Mouse (Mus musculus) layer of hippocampus, adult 11-12 months (tissue): ENCODE results near the gene Ankfy1.
"Not testable (repeated sequence)": the region's sequence is repeated elsewhere in the genome, so short reads cannot be mapped to it uniquely, and the experiment has no call there.

ENCODE experiments used
- DNase-seq: peaks from one replicate; pipeline ENCODE4 v3.0.0; 2022; ENCODE audit warnings: low spot score

The Ankfy1 gene

GRCm38 (mm10) chr11:72723165-72723564 is 33.4 kb downstream of the Ankfy1 start:
- DNase-seq: no peak

DNA sequence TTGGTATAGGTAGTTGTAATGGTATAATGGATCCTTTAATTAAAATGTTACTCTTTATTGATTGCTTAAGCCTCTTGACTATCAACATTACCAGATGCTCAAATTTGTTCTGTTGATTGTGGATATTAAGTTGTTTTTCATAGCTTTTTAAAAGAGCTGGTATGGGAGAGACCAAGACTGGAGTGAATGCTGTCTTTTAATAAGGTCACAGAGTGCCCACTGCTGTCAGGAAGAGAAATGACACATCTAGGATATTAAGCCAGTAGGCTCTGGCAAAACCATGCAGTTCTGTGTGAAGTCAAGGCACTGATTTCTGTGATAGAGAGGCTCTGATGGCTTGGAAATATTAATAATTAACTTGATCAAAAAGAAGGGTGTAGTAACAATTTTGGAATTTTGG is 34.1 kb downstream of the Ankfy1 start:
- no peak for DNase-seq

GRCm38 (mm10) chr11:72726023-72726422 is 36.2 kb downstream of the Ankfy1 start:
- no peak for DNase-seq

DNA sequence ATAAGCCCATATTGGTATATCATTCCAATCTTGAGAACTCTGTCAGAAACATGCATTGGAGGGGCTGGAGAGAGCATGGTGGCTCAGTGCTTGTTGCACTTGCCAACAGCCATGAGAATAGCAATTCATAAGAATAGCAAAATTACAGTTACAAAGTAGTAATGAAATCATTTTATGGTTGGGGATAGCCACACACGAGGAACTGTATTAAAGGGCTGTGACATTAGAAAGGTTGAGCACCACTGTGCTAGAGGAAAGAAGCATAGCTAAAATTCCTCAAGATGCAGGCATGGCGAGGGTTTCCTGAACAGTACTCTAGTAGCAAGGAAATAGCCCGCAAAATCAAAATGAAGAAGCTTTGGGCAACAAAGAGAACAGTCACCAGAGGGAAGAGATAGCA is 43.9 kb downstream of the Ankfy1 start:
- no peak for DNase-seq

DNA sequence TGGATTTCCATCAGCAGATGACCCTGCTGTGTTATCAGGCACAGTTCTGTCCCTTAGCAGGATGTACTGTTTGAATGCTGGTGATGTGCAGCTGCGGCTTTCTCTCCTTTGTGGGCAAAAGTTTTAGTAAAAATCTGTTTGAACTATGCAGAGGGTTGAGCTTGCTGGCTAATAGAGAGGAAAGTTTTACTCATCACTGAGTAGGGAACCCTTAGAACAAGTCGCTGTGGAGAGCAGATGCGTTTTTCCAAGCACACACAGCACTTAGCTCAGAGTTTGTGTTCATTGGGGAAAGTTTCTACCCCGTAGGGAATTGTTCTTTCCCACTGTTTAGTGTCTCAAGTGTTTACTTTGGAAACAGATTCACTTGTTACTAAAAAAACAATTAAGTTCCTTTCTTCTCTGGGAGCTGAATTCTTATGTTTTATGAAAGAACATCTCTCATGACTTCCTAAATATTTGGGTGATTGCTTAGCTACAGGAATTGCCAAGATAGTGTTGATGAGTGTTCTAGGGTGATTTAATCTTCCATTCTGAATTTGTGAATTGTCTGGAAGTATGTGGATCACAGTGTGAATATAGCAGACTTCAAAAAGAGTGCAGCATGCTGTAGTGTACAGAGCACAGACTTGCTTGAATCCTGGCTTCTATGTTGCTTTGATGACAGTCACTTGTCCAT is 45.2 kb downstream of the Ankfy1 start:
- DNase-seq: no peak

DNA sequence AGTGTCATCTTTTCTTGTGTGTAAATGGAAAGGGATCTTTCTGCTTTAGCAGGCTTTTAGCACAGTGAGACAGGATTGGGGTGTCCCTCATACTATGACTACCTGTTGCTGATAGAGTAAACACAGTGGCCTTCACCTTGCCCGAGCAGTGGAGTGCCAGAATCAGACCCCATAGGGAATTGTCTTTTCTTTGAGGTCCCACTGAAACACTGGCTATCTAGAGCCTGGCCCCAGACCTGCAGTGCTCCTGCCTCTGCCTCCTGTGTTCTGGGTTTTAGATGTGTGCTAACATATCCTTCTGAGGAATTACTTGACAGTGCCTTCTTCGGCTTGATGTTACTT is 45.7 kb downstream of the Ankfy1 start:
- DNase-seq: no peak

GRCm38 (mm10) chr11:72736320-72736719 is 46.5 kb downstream of the Ankfy1 start:
- DNase-seq: no peak

GRCm38 (mm10) chr11:72737517-72737916 is 47.7 kb downstream of the Ankfy1 start:
- not testable (repeated sequence) for DNase-seq

- DNase-seq: no peak
Observed at GRCm38 (mm10) chr11:72739048-72739447, 49.2 kb downstream of the Ankfy1 start.

GRCm38 (mm10) chr11:72751956-72752355 is 62.1 kb downstream of the Ankfy1 start:
- no peak for DNase-seq

DNA sequence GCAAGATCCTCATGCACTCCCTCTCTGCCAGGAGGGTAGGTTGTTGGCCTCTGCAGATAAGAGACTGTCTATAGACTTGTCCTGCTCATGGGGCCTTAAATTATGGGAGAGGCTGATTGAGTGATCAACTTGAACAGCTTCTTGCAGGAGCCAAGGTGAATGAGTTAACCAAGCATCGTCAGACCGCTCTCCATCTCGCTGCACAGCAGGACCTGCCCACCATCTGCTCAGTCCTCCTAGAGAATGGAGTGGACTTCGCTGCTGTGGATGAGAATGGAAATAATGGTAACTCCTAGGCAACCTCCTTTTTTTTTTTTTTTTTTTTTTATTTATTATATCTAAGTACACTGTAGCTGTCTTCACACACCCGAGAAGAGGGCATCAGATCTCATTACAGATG is 68.5 kb downstream of the Ankfy1 start:
- no peak for DNase-seq

- DNase-seq: no peak
Observed at GRCm38 (mm10) chr11:72759581-72759980, 69.8 kb downstream of the Ankfy1 start.

DNA sequence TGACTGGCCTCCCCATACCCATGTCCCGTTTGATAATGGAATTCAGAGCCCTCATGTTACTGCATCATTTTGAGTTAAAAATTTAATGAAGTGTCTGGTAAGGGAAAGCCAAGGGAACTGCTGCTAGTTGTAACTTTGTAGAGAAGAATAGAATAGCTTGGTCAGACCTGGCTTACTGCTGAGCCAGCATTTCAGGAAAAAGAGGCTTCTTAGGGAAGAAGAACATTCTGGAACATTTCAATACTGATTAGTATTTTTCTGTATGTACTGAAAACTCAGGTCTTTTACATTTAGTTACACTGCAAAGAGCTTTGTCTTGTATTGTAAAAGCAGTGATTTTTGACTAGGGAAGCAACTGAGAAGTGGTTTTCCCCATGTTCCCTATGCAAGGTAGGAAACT is 71.0 kb downstream of the Ankfy1 start:
- DNase-seq: no peak

GRCm38 (mm10) chr11:72764270-72764669 is 74.5 kb downstream of the Ankfy1 start:
- peak; percentile 22 for DNase-seq

GRCm38 (mm10) chr11:72767716-72768115 is 77.9 kb downstream of the Ankfy1 start:
- no peak for DNase-seq

DNA sequence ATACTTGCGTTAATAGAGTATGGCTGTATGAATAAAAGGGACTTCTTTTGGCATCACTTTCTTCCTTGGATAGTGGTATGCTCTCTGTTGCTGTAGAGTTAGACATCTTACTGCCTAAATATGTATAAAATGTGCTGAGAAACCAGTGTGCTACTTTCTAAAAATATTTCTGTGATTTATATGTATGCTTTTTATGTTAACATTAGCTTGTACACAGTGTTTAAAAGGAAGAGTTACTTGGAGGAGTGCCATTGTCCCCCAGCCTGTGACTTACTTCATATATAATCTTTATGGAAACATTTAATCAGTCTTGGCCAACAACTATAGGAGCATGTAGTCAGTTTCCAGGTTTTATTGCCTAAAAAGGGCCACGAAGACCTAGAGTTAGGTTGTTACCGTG is 79.3 kb downstream of the Ankfy1 start:
- no peak for DNase-seq

- DNase-seq: no peak
Observed at GRCm38 (mm10) chr11:72770324-72770723, 80.5 kb downstream of the Ankfy1 start.

DNA sequence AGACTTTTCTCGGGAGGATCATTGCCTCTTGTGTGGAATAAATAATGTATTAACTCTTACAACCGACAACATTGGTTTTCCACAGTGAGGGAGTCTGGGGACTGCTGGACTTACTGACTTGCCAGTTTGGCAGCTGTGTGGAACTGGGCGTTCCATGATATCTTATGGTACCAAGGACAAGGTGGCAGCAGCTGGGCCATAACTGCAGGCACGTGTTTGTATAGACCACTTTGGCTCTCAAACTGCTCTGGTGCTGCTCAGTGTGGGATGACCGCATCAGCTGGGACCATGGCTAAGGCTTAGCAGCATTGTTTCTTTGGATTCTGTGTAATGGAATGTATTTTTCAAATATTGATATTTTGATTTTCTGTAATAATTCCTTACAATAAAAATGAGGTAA is 81.0 kb downstream of the Ankfy1 start:
- no peak for DNase-seq

DNA sequence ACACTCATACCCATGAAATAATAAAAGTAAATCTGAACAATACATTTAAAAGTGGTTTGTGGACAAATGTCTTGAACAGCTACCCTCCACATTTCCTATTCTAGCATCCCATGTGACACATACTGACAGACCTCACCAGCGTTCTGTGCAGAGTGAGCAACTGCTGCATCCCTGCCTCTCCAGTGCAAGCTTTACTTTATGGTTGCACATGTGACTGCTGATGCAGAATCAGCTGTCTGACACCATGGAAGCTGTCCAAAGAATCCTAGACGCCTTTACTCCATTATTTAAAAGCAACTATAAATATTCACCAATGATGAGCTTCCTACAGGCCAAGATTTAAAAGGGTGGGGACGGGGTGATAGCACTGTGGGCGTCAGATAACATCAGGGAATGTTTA is 81.7 kb downstream of the Ankfy1 start:
- DNase-seq: no peak

DNA sequence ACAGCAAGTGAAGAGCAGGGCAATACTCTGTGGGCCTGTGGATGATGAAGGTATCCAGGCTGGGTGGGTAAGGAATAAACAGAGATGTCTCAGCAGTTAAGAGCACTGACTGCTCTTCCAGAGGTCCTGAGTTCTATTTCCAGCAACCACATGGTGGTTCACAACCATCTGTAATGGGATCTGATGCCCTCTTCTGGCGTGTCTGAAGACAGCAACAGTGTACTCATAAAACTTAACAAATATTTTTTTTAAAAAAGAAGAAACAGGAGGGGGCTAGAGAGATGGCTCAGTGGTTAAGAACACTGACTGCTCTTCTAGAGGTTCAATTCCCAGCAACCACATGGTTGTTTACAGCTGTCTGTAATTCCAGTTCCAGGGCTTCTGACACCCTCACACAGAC is 82.8 kb downstream of the Ankfy1 start:
- not testable (repeated sequence) for DNase-seq

DNA sequence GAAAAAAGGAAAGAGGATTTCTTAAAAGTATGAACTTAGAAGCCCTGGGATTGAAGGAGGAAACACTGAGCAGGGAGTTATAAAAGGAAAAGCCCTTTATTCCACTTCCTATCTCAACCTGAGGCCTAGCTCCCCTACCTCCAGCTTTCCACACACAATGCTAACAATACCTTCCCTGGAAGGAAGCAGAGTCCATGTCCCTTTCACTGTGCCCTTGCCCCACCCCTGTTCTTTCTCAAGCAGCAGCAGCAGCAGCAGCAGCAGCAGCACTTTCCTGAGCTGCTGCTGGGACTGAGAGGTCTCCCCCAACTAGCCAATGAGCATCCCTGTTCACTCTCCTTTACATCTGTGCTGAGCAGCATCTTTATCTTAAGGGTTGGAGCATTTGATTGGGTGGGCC is 89.2 kb downstream of the Ankfy1 start:
- no peak for DNase-seq

DNA sequence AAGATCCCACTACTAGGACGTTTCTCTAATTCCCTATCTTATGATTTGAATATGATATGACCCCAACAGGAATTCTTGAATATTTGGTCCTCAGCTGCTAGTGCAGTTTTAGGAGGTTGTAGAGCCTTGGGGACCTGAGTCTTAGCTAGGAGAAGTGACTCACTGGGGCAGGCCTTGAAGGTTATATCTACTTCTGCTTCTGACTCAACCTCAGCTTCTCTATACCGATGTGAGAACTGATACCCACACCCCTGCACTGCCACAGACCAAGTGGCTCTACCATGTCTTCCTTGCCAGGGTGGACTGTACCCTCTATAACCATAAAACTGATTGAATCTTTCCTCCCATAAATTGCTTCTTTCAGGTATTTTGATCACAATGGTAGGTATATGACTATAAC is 92.3 kb downstream of the Ankfy1 start:
- no peak for DNase-seq

GRCm38 (mm10) chr11:72782503-72782902 is 92.7 kb downstream of the Ankfy1 start:
- DNase-seq: no peak

- no peak for DNase-seq
Observed at GRCm38 (mm10) chr11:72792033-72792432, 102.2 kb downstream of the Ankfy1 start.

- DNase-seq: no peak
Observed at GRCm38 (mm10) chr11:72795149-72795454, 105.3 kb downstream of the Ankfy1 start.
